Mouse (Mus musculus) adrenal gland, adult (tissue): ENCODE measurements around the gene Exosc5.

Experiments used
- DNase-seq, 2 experiments: peaks; one replicate each; pipeline ENCODE4 v3.0.0; 2022 to 2023; ENCODE audit warnings: low spot score in 1 of 2; ENCODE audit not compliant: inconsistent age in 2 of 2

The Exosc5 gene

GRCm38 (mm10) chr7:25636373-25636772 lies 22.6 kb upstream of the Exosc5 start:
- DNase-seq: no peak

GRCm38 (mm10) chr7:25637099-25637498 lies 21.9 kb upstream of the Exosc5 start:
- DNase-seq: no peak

GRCm38 (mm10) chr7:25639754-25640153 lies 19.2 kb upstream of the Exosc5 start:
- DNase-seq: no peak

GRCm38 (mm10) chr7:25644136-25644535 lies 14.8 kb upstream of the Exosc5 start:
- DNase-seq: no peak

- no peak for DNase-seq
Measured at GRCm38 (mm10) chr7:25644631-25645030, 14.3 kb upstream of the Exosc5 start.

- DNase-seq: no peak
Measured at GRCm38 (mm10) chr7:25645074-25645473, 13.9 kb upstream of the Exosc5 start.

GRCm38 (mm10) chr7:25647574-25648123 lies 11.3 kb upstream of the Exosc5 start:
- no peak for DNase-seq

GRCm38 (mm10) chr7:25649839-25650238 lies 9.1 kb upstream of the Exosc5 start:
- no peak for DNase-seq

GRCm38 (mm10) chr7:25651281-25651680 lies 7.7 kb upstream of the Exosc5 start:
- DNase-seq: no peak

- no peak for DNase-seq
Measured at GRCm38 (mm10) chr7:25652244-25652759, 6.7 kb upstream of the Exosc5 start.

- DNase-seq: peak in 1 of 2 experiments; percentile 45
Measured at GRCm38 (mm10) chr7:25655601-25656428, 3.1 kb upstream of the Exosc5 start.

GRCm38 (mm10) chr7:25657785-25658184 lies 1.2 kb upstream of the Exosc5 start:
- DNase-seq: peak in 1 of 2 experiments; percentile 63

- no peak for DNase-seq
Measured at GRCm38 (mm10) chr7:25666381-25666780, 7.4 kb downstream of the Exosc5 start.

- no peak for DNase-seq
Measured at GRCm38 (mm10) chr7:25669158-25669557, 10.2 kb downstream of the Exosc5 start.

- DNase-seq: no peak
Measured at GRCm38 (mm10) chr7:25669631-25670030, 10.7 kb downstream of the Exosc5 start.

- no peak for DNase-seq
Measured at GRCm38 (mm10) chr7:25670096-25670495, 11.1 kb downstream of the Exosc5 start.

GRCm38 (mm10) chr7:25671686-25672085 lies 12.7 kb downstream of the Exosc5 start:
- DNase-seq: no peak

GRCm38 (mm10) chr7:25672442-25672841 lies 13.5 kb downstream of the Exosc5 start:
- no peak for DNase-seq

- no peak for DNase-seq
Measured at GRCm38 (mm10) chr7:25674297-25674696, 15.3 kb downstream of the Exosc5 start.

- no peak for DNase-seq
Measured at GRCm38 (mm10) chr7:25674719-25675300, 15.8 kb downstream of the Exosc5 start, which contains the start of gene Tmem91. Tmem91 (minus strand) TSS chr7:25675166.

GRCm38 (mm10) chr7:25675405-25675804 lies 16.4 kb downstream of the Exosc5 start:
- no peak for DNase-seq
